In genomic region chr2:51542272-51542671, GRCm38 (mm10) we compare ENCODE assay signal across 8 mouse cellular contexts.
A peak's percentile ranks its signal among the peaks of the same experiment; 100 is the strongest.
DNase-seq lines count a peak whose midpoint lies in the region; ATAC-seq lines count a peak whose summit lies in the region.

No protein-coding gene starts in this region.

- ATAC-seq in CD4-positive, CD25-positive, alpha-beta regulatory T cell, adult 4 months, result no peak
- 0 out of 2 replicates have a peak, but pooled peaks have one; percentile 52 for ATAC-seq in common myeloid progenitor, adult 5-6 weeks (replicated peaks; ENCODE audit: low read depth, poor library complexity, severe bottlenecking)

- DNase-seq in CD4-positive, CD25-positive, alpha-beta regulatory T cell, adult 2 months (ENCODE audit: low read depth, low spot score), result peak; percentile 5
- DNase-seq in kidney, adult 18-20 months, result peak; percentile 15
- DNase-seq in kidney, adult 11 months, result no peak
- DNase-seq in 3T3-L1 (ENCODE audit: low read depth, low spot score) (peak; percentile 12), adipocyte (ENCODE audit: low spot score) (no peak)
- DNase-seq in layer of hippocampus, adult 18-20 months (ENCODE audit: low spot score in 2 of 2), result no peak

Comparison
In these comparisons a context has a peak if more than half of its experiments do, and no peak if none do; other contexts are left out.
1. DNase-seq: peak in CD4-positive, CD25-positive, alpha-beta regulatory T cell, adult 2 months (single experiment), kidney, adult 18-20 months (single experiment) and 3T3-L1 (single experiment); none in kidney, adult 11 months (single experiment), adipocyte (single experiment) and layer of hippocampus, adult 18-20 months (0 of 2).